Mouse (Mus musculus) hindbrain, embryonic 14.5 days (tissue): ENCODE data around the gene Safb. TPM values are rescaled to one million over a fixed set of nuclear protein-coding genes. Genes with fewer than 3 reads are reported as not detected.
"Not testable (repeated sequence)": the region's sequence is repeated elsewhere in the genome, so short reads cannot be mapped to it uniquely, and the experiment has no call there.

Source experiments
- ATAC-seq: fragments of 200-750 bp; cut with Nextera tagmentation; 2 replicates; pipeline ENCODE4 v1.8.0; 2017; ENCODE audit warnings: moderate number of reproducible peaks, mild to moderate bottlenecking, moderate TSS enrichment, moderate library complexity; ENCODE audit not compliant: low FRiP score
- DNase-seq: peaks from one replicate; pipeline ENCODE4 v3.0.0-alpha.2; 2015; ENCODE audit warnings: low spot score
- H3K27ac ChIP-seq: fragments of 300-500 bp; sonication (generic); 2 replicates; pipeline ENCODE4 v1.5.1; 2014; ENCODE audit warnings: mild to moderate bottlenecking, moderate library complexity
- H3K27me3 ChIP-seq: fragments of 300-500 bp; sonication (generic); 2 replicates; pipeline ENCODE4 v1.6.1; 2014; ENCODE audit warnings: mild to moderate bottlenecking, low read length, mixed read lengths; ENCODE audit not compliant: control insufficient read depth, insufficient read depth
- H3K36me3 ChIP-seq: fragments of 300-500 bp; sonication (generic); replicated peaks from 2 replicates; pipeline ENCODE4 v1.6.1; 2014; ENCODE audit not compliant: control insufficient read depth, insufficient read depth
- H3K4me1 ChIP-seq: fragments of 300-500 bp; sonication (generic); replicated peaks from 2 replicates; pipeline ENCODE4 v1.6.1; 2014; ENCODE audit warnings: antibody characterized with exemption, low read length, mixed read lengths; ENCODE audit not compliant: control insufficient read depth, insufficient read depth
- H3K4me2 ChIP-seq: fragments of 300-500 bp; sonication (generic); replicated peaks from 2 replicates; pipeline ENCODE4 v1.6.1; 2014; ENCODE audit warnings: mild to moderate bottlenecking, moderate library complexity
- H3K4me3 ChIP-seq: fragments of 300-500 bp; sonication (generic); replicated peaks from 2 replicates; pipeline ENCODE4 v1.5.1; 2014; ENCODE audit warnings: mild to moderate bottlenecking, low read length
- H3K9ac ChIP-seq: fragments of 300-500 bp; sonication (generic); 2 replicates; pipeline ENCODE4 v1.6.1; 2014
- H3K9me3 ChIP-seq: fragments of 300-500 bp; sonication (generic); 2 replicates; pipeline ENCODE4 v1.6.1; 2016; ENCODE audit warnings: low read length; ENCODE audit not compliant: control insufficient read depth
- WGBS: fragments of 180-500 bp; shearing (Covaris S2); extraction: QIAGEN DNeasy Blood & Tissue Kit; methylation state at CpG from one replicate; pipeline ENCODE4 v1.1.7; 2014; 5-methylcytosine and 5-hydroxymethylcytosine counted together
- polyA plus RNA-seq: library from polyadenylated mRNA; unstranded; fragments of >200 nt; fragmentation: Nextera tagmentation; extraction: Ambion mirVana; gene quantifications from 2 replicates; pipeline ENCODE4 v1.2.1, GENCODE M21; 2014

The Safb gene
- polyA plus RNA-seq, 1 experiment from 2014 or later: 75.7 TPM

DNA sequence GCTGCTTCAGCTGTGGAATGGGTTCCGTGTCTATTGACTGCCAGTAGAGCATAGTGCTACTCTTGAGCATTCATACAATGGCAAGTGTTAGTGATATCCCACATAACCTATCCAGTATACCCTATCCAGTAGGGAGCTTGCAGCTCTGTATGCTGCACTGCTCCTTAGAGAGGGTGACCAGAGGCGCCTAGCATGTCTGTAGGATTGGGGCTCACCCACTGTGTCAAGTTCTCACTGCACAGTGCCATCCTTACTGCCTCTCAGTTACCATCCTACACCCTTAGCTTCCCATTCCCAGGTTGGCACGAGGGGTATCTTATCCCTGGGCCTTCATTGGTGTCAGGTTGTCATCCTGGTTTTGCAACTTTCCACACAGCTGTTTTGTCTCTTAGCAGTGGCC lies 19.8 kb downstream of the Safb start:
- H3K4me1 ChIP-seq: peaks cover 9% of the 10 kb centered on the region
- no peak for DNase-seq
- H3K36me3 ChIP-seq: peaks cover 88% of the 10 kb centered on the region
- no peaks in the 10 kb centered on the region for H3K27me3 ChIP-seq
- H3K9ac ChIP-seq: no peak overlapping the region
- ATAC-seq: no peak
- no peak overlapping the region for H3K27ac ChIP-seq
- no peaks in the 10 kb centered on the region for H3K9me3 ChIP-seq
- no peak overlapping the region for H3K4me2 ChIP-seq
- WGBS: 94% methylated on average over 3 of the region's 3 CpGs
- no peak overlapping the region for H3K4me3 ChIP-seq

DNA sequence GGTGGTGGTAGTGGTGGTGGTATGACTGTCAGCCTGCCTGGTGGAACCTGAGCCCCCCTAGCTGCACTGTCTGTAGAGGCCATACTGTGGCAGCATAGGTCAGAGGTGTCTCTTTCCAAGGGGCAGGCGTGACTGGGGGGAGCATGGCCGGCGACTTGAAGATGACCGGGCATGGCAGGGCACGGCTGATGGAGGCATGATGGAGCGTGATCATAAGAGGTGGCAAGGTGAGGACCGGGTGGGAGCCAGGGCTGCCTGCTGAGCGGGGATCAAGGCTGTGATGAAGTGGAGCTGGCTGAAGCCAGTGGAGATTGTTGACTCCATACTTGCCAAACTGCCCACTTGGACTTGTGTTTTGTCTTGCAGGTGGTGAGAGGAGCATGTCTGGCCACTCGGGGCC lies 20.8 kb downstream of the Safb start:
- no peak for ATAC-seq
- H3K4me3 ChIP-seq: no peak overlapping the region

DNA sequence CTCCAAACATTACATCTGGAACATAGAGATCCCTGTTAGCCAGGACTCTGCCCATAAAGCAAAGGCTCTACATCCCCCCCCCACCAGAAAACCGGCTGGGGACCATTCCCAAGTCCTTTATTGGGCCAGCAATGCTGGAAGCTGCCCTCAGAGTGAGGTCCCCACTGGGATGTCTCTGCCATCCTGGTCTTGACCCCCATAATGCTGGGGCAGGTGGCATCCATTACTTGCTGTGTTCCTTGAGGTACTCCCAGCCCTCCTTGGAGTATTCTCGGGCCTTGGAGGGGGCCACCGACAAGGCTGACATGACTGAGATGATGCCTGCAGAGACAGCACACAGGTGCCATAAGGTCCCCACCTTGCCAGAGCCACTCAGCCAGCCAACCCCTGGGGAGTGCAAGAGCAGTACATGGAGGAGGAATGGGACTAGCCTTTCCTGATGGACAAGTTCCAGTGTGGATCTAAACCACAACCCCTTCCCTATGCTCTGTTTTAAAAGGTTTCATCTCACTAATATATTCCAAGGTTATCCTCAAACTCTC lies 23.0 kb downstream of the Safb start:
- WGBS: 82% methylated on average over 3 of the region's 3 CpGs
- Histone ChIP-seq H3K27ac (no peak overlapping the region), H3K4me2 (no peak overlapping the region), H3K9ac (no peak overlapping the region), H3K36me3 (peaks cover 56% of the 10 kb centered on the region), H3K27me3 (no peaks in the 10 kb centered on the region), H3K4me1 (peaks cover 15% of the 10 kb centered on the region), H3K4me3 (no peak overlapping the region), H3K9me3 (no peaks in the 10 kb centered on the region)
- no peak for ATAC-seq
- DNase-seq: no peak

More for the DNA sequence above, 20.8 kb downstream of the Safb start:
- no peak overlapping the region for H3K9ac ChIP-seq
- WGBS: 89% methylated on average over 9 of the region's 9 CpGs
- H3K4me1 ChIP-seq: peaks cover 14% of the 10 kb centered on the region
- H3K9me3 ChIP-seq: no peaks in the 10 kb centered on the region
- DNase-seq: no peak
- peaks cover 78% of the 10 kb centered on the region for H3K36me3 ChIP-seq
- H3K27me3 ChIP-seq: no peaks in the 10 kb centered on the region
- H3K4me2 ChIP-seq: no peak overlapping the region
- no peak overlapping the region for H3K27ac ChIP-seq

DNA sequence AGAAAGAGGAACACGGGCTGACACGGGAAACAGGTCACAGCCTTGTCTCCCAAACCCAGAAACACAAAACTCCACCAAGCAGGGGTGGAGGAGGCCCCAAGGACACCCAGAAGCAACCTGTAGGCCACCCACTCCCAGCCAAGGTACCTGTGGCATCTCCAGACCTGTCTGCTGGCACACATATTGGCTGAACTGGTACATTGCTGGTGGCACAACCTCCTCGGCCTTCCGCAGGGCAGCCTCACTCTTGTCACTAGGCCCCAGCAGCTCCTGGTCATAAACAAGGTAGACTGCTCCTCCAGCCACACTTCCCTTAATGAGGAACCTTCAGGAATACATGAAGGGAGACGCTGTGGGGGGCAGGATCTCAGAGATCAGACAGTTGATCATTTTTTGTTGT lies 24.1 kb downstream of the Safb start:
- peak overlapping the region; percentile 66 for H3K4me3 ChIP-seq
- DNase-seq (no peak), ATAC-seq (no peak)
- peaks cover 15% of the 10 kb centered on the region for H3K4me1 ChIP-seq
- 55% methylated on average over 5 of the region's 5 CpGs for WGBS
- H3K9ac ChIP-seq: peak overlapping the region; percentile 82
- peak overlapping the region; percentile 77 for H3K4me2 ChIP-seq
- no peaks in the 10 kb centered on the region for H3K9me3 ChIP-seq
- no peaks in the 10 kb centered on the region for H3K27me3 ChIP-seq
- peaks cover 45% of the 10 kb centered on the region for H3K36me3 ChIP-seq
- peak overlapping the region; percentile 82 for H3K27ac ChIP-seq

DNA sequence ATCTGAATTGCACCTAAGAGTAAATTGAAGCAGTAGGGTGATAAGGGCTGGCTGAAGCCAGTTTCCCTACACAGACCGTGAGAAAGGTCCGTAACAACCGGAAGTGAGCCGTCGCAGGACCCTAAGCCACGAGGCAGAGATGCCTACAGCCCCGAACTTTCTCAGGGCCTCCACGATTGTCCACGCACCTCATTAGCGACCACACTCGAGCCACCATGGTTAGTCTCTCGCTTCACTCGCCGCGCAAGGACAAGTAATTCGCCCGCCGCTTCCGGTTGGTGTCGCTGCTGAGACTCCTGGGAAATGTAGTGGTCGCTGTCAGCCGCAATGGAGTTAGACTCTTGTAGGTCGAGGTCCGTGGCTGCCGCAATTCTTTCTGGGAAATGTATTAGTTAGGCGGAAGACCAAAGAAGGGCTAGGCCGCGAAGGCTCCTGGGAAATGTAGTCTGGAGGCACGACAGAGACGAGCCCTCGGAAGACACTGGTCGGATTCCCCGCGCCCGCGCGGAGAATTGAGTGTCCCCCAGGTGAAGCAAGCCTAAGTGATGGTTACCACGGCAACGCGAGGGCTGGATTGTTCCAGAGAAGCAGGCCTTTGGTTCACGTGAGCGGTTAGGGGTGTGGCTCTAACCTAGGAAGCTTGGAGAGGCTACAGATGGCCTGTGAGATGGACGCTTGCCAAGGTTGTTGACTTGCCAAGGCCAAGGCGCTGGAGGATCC lies 25.0 kb downstream of the Safb start, which contains the start of gene 2410015M20Rik:
2410015M20Rik (minus strand) TSS at position 320 of the 720 bp plus-strand sequence.
- no peaks in the 10 kb centered on the region for H3K9me3 ChIP-seq
- peak within 1 kb of the TSS; percentile 82 for H3K27ac ChIP-seq
- H3K36me3 ChIP-seq: peaks cover 41% of the 10 kb centered on the region
- peak; percentile 95 for DNase-seq
- H3K9ac ChIP-seq: peak within 1 kb of the TSS; percentile 82
- peaks cover 20% of the 10 kb centered on the region for H3K4me1 ChIP-seq
- peak within 1 kb of the TSS; percentile 77 for H3K4me2 ChIP-seq
- H3K4me3 ChIP-seq: peak within 1 kb of the TSS; percentile 66
- ATAC-seq: peak; percentile 88
- no peaks in the 10 kb centered on the region for H3K27me3 ChIP-seq
- under 1% methylated on average over 44 of the region's 44 CpGs for WGBS

DNA sequence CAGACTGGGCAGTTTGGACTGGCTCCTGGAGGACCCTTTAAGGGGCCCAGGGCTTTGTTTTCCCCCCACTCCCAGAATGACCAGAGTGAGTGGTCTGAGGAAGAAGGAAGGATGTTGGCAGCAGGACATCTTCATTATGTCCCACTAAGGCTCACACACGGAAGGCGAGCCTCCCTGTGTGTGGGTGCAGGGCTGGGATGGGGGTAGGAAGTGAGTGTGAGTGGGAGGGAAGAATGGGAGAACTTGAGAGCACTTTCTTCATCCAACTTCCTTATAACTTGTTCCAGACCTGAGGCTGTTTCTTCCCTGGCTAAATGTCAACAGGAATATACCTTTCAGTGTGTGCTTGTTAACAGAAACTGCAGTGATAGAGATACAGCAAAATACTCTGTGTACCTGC lies 26.7 kb downstream of the Safb start:
- H3K27ac ChIP-seq: no peak overlapping the region
- ATAC-seq: no peak
- H3K4me1 ChIP-seq: peaks cover 26% of the 10 kb centered on the region
- no peak overlapping the region for H3K4me2 ChIP-seq
- H3K27me3 ChIP-seq: no peaks in the 10 kb centered on the region
- no peak for DNase-seq
- H3K9me3 ChIP-seq: no peaks in the 10 kb centered on the region
- no peak overlapping the region for H3K4me3 ChIP-seq
- WGBS: 66% methylated on average over 2 of the region's 2 CpGs
- H3K36me3 ChIP-seq: peaks cover 40% of the 10 kb centered on the region
- H3K9ac ChIP-seq: no peak overlapping the region

DNA sequence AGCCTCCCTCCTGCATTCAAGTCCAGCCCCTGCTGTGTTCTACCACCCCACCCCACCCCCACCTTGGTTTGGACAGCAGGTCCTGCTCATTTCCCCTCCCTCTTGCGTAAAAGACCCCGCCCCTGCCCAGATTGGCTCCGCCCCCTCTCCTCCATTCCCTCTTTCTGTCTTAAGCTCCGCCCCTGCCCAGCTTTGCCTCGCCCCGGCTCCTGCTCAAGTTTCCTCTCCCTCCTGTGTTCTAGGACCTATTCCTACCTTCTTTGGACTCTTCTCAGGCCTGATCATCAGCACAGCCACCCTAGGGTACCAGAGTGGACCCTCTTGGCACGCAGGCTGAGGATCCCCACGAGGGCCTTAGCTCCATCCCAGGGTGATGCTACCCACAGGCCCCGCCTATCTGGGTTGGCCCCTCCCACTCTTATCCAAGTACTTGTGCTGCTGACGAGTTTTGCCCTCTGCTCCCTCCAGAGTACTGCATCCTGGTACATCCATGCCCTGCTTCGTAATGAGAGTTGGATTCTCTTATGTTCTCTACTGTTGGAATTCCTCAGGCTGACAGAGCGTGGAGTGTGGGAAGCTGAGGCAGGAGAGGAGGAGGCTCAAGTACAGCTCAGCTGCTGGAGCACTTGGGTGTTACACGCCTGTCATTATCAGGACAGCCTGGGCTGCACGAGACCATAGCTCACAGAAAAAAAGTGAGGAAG lies 27.4 kb downstream of the Safb start:
- Histone ChIP-seq H3K4me3 (no peak overlapping the region), H3K9me3 (no peaks in the 10 kb centered on the region), H3K9ac (no peak overlapping the region), H3K27ac (no peak overlapping the region), H3K4me2 (no peak overlapping the region), H3K4me1 (peaks cover 26% of the 10 kb centered on the region), H3K27me3 (no peaks in the 10 kb centered on the region), H3K36me3 (peaks cover 40% of the 10 kb centered on the region)
- DNase-seq (no peak), ATAC-seq (no peak)
- 20% methylated on average over 14 of the region's 14 CpGs for WGBS

DNA sequence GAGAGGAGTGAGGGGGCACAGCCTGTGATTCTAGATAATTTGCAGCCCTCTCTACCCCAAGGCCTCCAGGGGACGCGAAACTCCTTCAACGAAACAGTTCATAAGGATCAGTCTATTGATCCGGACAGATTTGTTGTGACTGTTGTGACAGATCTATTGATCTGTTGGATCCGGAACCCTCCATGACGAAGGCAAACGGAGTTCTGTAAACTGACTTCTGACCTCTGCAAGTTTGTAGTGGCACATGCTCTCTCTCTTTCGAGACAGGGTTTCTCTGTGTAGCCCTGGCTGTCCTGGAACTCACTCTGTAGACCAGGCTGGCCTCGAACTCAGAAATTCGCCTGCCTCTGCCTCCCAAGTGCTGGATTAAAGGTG lies 27.9 kb downstream of the Safb start:
- H3K9me3 ChIP-seq, H3K4me3 ChIP-seq, DNase-seq, H3K27me3 ChIP-seq, H3K4me2 ChIP-seq, ATAC-seq, H3K9ac ChIP-seq, H3K27ac ChIP-seq: not testable (repeated sequence)
- Histone ChIP-seq H3K36me3 (peaks cover 39% of the 10 kb centered on the region), H3K4me1 (peaks cover 26% of the 10 kb centered on the region)
- WGBS: 83% methylated on average over 10 of the region's 10 CpGs

DNA sequence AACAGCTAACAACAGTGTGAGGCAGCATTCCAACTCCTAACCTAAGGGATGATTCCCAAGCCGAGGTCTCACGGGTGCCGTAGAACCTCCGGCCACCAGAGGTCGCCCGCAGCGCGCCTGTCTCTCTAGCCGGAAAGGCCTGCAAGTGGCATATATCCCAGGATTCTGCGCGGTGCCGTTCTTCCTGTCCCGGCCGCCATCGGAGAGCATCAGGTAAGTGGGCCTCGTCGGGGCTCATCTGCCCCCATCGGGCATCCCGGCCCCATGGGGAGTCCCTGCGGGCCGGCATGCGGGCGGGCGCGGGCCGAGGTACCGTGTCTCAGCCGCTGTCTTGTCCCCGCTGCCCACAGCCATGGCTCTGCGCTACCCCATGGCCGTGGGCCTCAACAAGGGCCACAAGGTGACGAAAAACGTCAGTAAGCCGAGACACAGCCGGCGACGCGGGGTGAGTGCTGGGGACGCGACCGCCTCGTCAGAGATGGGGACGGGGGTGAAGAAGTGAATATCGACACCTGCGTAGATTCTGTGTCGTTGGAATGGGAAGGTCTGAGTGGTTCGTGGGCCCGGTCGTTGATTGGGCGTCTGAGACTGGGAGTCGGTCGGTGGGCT lies 28.7 kb downstream of the Safb start, which contains the start of gene Rpl36:
Rpl36 (plus strand) TSS at position 181 of the 609 bp plus-strand sequence.
- Histone ChIP-seq H3K9ac (peak within 1 kb of the TSS; percentile 69), H3K36me3 (peaks cover 39% of the 10 kb centered on the region), H3K27me3 (no peaks in the 10 kb centered on the region), H3K9me3 (no peaks in the 10 kb centered on the region), H3K27ac (peak within 1 kb of the TSS; percentile 91), H3K4me2 (peak within 1 kb of the TSS; percentile 60), H3K4me1 (peaks cover 24% of the 10 kb centered on the region), H3K4me3 (peak within 1 kb of the TSS; percentile 74)
- DNase-seq: peak; percentile 98
- WGBS: under 1% methylated on average over 52 of the region's 52 CpGs
- peak; percentile 74 for ATAC-seq
